Mouse (Mus musculus) heart, postnatal 36 days (tissue): ENCODE measurements at regions not wholly inside any gene's neighbourhood (a gene's known extent, or its start where the extent isn't known, plus 50 kb on each side); places are given as distances from the start of the nearest gene placed in this dataset.

Source experiments
- DNase-seq, 2 experiments: peaks; one replicate each; pipeline ENCODE4 v3.0.0; 2021 to 2022
- intact Hi-C: fragments of 180-260 bp; cut with DNase I; formaldehyde crosslinking; loops from one replicate; pipeline ENCODE4 v1.15.1; 2025

DNA sequence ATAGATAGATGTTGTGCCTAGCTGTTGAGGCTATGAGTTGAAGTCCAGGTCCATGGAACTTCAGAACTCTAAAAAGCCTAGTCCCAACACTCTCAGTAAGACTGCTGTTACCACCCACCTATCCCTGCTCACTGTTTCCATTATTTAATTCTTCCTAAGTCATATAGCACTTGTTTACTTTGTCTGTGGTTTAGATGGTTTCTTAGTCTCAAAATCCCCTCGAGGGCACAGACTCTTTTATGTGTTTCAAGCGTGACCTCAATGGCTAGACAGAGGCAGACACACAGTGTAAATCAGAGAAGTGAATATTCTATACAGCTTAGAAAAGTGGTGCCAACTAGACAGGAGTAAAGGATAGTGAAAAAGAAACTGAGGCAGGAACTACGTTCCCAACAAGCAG is 117.0 kb upstream of the Slc44a1 start:
- no peak for DNase-seq
- intact Hi-C loops: no loop called here

DNA sequence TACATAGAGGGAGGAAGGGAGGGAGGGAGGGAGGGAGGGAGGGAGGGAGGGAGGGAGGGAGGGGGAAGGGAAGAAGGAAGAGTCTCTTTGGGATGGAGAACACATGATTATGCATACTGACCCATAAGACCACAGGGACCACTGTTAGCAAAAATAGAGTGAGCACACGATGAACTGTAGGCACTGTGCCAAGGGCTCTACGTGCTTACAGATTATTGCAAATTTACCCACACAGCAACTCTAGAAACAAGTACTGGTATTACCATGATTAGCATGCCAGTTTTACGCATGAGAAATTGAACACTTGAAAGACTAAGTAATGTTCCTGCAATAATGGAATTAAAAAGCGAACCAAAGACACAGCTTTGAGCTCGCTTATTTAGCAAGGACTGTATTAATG is 117.7 kb upstream of the Slc44a1 start:
- intact Hi-C loops: no loop called here
- no peak for DNase-seq

DNA sequence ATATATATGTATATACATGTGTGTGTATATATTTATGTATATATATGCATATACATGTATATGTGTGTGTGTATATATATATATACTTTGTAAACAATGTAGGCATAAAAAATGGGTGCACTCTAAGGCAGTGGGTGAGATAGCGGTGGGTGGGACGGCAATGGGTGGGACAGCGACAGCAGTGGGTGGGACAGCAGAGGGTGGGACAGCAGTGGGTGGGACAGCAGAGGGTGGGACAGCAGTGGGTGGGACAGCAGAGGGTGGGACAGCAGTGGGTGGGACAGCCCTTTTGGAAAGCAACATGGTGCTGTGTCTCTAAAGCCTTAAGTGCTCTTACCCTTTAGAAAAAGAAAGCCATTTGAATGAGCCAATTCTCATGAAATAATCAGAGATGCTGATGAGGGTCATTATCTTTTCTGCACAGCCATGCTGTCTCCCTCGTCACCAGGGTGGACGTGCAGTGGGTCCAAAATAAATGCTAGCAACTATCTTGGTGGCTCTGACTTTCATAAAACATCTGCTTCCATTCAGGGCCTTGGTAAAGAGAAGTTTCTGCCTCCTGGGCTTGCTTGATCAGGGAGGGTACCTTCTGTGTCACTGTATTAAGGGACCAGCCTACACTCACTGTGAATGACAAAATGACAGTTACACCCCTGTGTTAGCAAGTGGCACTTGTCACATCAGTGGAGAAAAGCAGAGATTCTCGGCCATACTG is 119.3 kb upstream of the Slc44a1 start:
- intact Hi-C loops: no loop called here
- DNase-seq: no peak

DNA sequence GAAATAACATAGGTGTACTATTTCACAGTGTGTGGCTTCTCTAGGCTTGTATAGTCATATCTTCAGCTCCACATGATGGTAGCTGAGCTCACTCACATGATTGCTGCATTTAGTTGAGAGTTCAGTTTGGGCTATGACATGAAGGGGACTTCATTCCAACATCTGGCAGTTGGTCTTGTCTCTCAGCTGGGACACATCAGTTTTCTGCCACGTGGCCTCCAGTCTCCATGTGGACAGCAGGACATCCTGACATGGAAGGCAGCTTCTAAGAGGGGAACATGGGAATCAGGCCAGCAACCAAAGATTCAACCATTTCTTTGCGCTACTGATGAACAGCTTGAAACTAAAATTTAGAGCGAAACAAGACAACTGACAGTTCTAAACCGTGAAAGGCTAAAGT is 121.2 kb upstream of the Slc44a1 start:
- no peak for DNase-seq
- intact Hi-C loops: no loop called here

DNA sequence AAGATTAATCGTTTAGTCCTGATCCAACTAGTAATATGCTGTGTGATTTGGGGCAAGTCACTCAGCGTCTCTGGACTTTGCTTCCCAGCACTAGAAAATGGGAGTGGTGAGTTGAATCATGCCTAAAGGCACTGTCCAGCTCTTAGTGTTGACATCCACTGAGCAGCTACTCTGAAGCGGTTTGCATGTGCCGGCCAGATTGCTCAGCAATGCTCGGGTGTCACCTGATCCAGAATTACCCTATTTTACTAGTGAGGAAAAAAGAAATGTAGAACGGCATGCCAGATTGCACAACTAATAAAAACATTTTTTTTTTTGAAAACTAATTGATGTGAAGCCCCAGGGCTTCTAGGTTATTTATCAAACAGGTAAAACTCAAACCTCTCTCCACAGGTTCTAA is 122.0 kb upstream of the Slc44a1 start:
- DNase-seq: no peak
- intact Hi-C loops: no loop called here

DNA sequence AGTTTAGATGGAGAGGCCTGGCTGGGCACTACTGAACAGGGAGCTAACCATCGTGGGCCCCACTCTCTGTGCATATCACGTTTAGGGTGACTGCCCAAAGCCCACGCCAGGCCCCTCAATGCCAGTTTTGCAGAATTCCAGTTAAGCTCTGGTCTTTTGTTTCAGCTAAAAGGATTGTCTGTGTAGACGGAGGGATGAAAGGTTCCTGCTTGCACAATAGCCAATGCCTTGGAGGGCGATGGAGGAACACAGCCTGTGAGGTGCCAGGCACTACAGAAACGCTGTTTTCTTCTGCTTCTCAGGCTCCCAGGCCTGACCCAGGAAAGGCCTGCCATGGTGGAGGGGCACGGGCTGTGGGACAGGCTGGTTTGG is 122.8 kb upstream of the Slc44a1 start:
- intact Hi-C loops: no loop called here
- no peak for DNase-seq

DNA sequence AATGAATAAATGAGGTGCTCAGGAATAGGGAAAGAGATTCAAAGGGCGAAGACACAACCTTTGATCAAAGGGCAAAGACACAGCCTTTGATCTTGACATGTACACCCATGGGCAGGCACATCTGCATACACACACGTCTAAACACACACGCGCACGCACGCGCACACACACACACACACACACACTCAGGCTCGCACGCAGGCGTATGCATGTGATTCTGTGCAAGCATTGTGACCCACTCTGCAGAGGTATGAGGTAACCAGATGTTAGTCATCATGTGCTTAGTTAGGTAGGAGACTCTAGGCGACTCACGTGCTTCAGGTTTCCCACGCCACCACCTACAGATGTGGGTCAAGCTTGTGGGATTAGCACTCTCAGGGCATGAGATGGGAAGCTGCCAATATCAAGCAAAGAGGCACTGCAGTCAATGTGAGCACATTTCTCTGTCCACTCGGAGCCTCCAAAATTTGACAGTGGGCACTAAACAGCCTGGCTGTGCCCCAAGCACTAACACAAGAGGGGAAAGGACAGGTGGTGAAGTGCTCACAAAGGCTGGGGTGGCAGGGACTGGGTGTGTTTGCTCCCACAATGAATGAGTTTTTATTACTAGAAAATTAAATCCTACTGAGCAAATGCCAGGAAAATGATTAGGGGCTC is 123.3 kb upstream of the Slc44a1 start:
- intact Hi-C loops: no loop called here
- no peak for DNase-seq

DNA sequence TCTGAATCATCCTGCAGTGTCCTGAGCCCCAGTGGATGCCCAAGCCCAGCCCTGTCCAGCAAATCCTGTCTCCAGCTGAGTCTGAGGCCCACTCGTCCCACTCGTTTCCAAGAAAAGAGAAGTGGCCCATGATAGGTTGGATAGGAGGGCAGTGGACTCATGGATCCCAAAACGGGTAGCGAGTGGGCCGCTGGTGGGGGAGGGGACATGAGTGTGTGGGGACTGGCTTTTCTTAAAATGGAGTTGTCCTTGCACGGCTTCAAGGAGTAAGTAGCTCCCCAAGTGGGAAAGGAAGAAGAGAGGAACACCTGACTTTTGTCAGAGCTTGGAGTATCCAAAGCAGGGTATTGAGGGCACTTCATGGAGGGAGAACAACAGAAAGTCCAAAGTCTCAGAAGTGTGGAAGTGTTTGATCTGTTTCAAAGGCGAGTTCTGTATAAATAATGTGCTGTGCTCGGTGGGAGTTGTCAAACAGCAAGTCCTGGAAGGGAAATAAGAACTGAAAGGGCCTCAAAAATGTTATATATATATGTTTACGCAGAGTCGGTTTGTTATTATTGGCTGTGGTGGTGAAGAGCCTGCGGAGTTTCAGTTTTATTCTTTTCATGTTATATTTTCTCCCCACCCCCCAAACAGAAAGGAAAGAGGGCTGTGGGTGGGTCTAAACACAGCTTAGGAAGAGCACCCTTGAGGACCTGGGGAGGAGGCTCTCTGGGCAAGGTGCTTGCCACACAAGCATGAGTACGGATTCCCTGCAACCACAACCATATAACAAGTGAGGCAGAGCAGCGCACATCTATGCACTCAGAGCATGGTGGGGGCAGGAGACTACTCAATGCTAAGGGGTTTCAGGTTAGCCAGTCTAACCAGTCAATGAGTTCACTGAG is 124.1 kb upstream of the Slc44a1 start:
- no peak for DNase-seq
- intact Hi-C loops: no loop called here

DNA sequence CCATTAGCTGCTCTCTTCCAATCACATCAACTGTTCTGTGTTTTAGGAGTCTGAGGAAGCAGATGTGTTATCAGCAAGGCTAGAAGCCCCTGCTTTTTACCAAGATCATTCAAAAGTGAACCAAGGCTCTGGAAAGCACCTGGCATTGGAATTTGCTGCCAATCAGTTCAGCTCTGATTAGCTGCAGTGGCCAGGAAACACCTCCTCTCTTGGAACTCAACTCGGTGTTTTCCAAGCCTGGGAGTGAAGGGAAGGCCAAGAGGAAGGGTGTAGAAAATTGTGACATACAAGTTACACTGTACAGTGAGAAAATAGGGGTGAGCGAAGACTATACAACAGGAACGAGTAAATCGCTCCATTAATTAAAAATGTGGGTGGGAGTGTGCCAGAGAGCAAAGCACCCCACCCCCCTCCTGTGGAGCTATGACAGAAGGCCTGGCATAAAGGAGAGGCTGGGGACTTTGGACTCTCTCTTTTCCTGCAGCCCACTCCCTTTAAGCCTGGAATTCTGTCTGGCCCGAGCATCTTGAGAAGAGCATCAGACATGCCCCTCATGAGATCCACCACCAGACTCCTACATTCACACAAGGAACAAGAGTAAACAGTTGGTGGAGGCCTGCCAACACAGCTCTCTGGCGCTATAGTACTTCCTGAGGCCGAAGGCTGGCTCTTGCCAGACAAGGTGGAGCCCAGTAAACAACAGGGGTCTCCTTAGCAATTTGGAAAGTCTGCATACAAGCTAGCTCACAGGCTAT is 124.9 kb upstream of the Slc44a1 start:
- intact Hi-C loops: no loop called here

DNA sequence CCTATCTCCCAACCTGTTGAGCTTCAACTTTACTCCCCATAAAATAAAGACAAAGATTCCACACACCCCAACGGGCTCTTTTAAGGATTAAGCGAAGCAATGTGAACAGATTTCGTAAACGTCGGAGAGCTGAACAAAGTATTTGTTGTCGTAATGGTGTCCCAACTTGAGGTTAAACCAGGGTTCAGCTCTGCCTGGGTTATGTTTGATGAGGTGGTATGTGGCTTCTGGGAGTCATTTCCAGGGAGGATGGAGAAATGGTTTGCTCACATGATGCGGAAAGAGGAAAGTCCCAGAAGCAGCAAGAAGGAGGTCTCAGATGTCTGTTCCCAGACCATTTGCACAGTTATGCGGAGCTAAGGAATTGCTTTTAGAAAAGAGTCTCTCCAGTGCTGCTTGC is 126.1 kb upstream of the Slc44a1 start:
- no peak for DNase-seq
- intact Hi-C loops: no loop called here

More for the DNA sequence above, 124.9 kb upstream of the Slc44a1 start:
- no peak for DNase-seq

DNA sequence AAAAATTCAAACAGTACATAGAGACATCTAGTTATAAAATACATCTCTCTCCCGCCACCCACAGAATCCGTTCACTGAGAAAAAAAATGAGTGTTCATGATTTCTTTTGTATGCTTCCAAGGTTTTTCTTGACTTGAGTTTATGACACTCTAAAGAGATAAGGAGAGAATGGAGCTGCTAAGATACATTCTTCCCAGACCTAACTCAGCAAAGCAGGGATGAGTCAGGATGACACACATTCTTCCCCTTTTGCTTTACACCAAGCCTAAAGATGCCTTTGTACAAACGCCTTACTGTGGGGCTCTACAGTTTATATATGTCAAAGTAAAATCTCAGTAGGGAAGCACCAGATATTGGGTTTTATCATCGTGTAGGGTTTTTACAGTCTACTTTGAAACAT is 133.1 kb upstream of the Slc44a1 start:
- intact Hi-C loops: loop anchor here (5.0 kb wide), 1 partner anchor 190 kb away; no protein-coding TSS in a partner anchor
- DNase-seq: no peak

DNA sequence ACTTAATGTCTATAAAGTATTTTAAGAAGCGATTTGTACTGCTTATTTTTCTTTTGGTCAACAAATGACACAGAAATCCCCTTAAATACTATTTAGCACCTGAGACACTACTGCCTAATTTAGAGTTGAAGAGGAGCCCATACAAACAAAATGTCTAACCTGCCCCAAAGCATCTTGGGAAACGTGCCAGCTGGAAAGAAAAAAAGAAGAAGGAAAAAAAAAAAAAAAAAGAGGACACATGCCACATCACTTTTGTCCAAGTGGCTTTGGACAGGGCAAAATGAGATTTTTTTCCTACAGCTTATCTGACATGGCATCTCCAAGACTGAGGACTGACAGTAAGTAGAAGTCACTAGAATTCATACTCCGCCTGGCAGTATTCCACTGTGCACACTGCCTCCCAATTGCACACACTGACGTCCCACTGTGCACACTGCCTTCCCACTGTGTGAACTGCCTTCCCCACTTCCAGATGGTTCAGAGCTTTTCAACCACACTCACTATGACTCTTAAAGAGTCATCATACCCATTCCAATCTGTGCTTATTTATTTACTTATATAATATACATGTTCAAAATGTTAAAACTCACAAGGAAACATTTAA is 135.3 kb upstream of the Slc44a1 start:
- intact Hi-C loops: loop anchor here (5.0 kb wide), 1 partner anchor 188 kb away; no protein-coding TSS in a partner anchor
- DNase-seq: no peak

DNA sequence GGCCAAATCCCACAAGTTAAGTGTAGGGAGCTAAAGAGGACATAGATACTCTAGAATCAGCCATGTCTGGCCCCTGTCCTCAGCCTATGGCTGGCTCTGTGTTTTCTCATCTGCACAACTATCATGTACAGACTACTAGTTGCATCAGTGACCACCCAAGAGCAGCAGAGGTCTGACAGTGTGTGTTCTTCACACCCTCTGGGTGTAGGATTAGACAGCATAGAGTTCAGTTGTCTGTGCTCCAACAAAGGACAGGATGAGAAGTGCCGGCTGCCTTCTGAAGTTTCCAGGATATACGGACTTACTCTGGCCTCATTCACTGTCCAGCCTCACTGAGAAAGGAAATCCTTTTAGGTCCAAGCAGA is 135.9 kb upstream of the Slc44a1 start:
- intact Hi-C loops: no loop called here
- DNase-seq: no peak

DNA sequence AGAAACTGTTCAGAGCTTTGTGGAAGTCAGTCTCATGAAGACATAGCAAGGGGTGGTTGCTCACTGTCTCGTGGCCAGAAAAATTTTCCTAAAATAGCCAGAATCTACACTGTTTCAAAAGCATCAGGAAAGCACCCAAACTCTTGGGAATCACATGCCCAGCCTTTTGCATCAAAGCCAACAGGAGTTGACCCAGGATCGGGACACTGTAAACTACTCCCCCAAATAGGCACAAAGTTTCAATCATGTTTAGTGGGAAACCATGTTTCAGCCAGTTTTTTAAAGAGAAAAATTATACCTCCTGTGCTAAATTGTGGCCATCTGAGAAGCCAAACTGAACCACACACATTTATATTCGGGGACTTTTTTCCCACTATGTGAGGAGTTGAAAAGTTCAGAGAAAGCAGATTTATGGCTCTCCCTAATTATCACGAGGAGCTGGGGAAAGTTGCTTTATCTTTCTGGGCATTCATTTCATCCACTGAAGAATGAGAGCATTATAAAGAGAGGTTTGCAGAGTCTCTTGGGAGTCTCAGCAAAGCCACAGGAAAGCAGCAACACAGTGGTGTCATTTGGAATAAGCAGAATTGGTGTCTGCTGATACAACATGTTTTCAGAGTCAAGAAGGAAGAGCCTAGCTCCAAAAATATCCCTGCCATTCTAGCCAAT is 136.5 kb upstream of the Slc44a1 start:
- DNase-seq: no peak
- intact Hi-C loops: no loop called here

DNA sequence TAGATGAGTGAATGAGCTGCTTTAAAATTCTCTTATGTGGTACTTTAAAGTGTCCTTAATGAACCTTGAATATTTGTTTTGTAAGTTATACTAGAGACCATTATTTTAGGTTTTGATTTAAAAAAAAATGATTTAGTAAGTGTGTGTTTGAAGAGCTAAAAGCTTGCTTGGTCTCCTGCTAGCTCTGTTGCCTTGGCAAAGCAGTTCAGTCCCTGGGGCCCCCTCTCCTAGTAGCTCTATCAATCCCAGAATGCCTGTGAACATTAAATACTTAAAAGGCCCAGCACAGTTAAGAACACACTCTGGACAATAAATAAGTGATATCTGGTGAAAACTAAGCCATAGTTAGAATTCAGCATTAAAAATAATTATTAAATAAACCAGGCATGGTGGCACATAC is 138.3 kb upstream of the Abca1 start:
- intact Hi-C loops: no loop called here

DNA sequence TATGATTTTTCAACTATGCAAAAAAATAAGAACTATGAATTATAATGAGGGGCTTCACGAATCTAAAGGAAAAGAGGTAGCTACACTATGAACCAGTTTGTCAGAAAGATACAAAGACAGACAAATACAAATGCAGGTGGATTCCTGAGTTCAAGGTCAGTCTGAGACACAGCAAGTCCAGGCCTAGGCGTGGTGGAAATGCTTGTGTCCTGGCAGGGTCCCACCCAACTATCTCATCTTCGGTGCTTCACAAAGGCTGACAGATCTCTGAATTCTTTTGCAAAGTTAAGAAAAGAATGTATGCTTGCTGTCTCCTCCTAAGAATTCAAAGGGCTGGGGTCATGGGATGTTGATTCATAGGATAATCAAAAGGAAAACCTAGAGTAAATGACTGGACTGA is 132.9 kb upstream of the Abca1 start:
- intact Hi-C loops: no loop called here
- no peak for DNase-seq

More for the DNA sequence above, 138.3 kb upstream of the Abca1 start:
- no peak for DNase-seq

DNA sequence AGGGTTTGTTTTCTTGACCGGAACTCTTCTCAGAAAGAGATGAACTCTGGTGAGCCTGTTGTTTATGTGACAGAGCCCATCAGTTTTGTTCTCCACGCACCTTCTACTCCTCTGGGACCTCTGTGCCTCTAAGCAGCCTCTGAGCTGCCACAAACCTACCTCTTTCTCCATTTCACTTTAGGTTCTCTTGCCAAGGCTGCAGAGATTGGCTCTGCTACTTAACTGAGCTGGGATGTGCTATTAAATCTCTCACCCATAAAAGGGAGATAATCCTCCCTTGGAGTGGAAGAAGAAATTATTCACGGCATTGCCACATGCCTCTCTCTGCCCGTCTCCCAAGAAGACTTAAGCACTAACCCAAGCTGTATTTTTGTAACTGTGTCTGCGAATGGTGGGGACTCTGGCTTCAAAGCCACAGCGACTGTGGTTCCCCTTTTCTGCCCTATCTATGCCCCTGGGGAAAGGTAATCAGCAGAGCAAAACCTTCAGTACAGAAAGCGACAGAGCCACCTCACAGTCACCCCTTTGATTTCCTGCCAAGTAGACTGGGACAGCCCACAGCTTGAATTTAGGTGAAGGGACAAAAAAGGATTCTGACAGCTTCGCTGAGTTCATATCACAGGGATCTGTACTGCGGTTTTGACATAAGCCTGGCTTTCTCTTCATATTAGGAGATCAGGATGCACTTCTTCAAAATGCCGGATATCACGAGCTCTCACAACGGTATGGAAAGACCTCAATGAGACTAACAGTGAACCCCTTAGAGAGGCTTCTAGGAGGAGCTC is 118.2 kb upstream of the Abca1 start:
- no peak for DNase-seq
- intact Hi-C loops: no loop called here

DNA sequence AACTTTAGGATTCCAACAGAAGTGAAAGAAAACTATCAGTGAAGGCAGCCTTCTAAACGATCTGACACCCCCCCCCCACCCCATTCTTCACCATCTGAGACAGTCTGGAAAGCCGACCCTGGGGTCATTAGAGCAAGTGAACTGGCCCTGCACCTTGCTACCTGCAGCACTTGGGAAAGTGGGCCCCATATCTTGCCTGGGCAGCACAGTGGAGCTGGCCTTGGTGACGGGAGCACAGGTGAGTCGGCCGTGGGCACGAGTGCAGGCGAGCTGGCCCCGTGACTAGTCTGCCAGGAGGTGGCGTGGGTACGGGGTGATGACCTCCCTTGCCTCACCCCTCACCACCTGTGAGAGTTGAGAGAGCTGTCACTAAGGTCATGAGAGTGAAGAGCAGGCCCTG is 110.7 kb upstream of the Abca1 start:
- DNase-seq: no peak
- intact Hi-C loops: no loop called here

DNA sequence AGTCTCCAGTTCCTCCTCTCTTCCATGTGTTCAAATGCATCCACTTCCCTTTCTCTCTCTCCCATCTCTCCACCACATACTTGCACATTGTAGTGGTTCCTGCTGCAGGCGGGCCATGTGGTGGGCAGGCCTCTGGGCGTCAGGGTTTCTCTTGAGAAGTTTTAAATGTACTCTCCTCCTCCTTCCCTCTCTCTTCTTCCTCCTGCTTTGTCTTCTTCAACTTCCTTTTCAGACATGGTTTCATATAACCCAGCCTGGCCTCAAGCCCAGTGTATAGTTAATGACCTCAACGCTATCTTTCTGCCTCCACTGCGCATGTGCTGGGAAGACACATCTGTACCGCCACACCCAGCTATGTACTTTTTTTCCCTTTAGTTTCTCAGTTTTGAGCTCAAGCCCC is 110.3 kb upstream of the Abca1 start:
- intact Hi-C loops: loop anchor here (5.0 kb wide), 1 partner anchor 82 kb away; no protein-coding TSS in a partner anchor
- peak in 1 of 2 experiments; percentile 39 for DNase-seq
